ENCODE assay signal across 26 mouse cellular contexts in genomic region chr12:102425048-102425578, GRCm38 (mm10). TPM values are rescaled to one million over a fixed set of nuclear protein-coding genes. Genes with fewer than 3 reads are reported as not detected.
DNase-seq lines count a peak whose midpoint lies in the region; ATAC-seq and TF ChIP-seq lines count a peak whose summit lies in the region.
"Had no signal": no experiment of that assay in that cellular context is flagged by ENCODE, and none has a peak within 500 bp of the region (broad histone marks: within the 10 kb centered on the region; RNA-seq: fewer than 3 reads in every experiment).

No protein-coding gene starts in this region.

- H3K4me2 ChIP-seq in liver, embryonic 13.5 days = no peak overlapping the region
- no peak overlapping the region for H3K4me2 ChIP-seq in liver, embryonic 11.5 days
- no peak overlapping the region for H3K4me2 ChIP-seq in CH12.LX (ENCODE audit: insufficient read depth, low read depth, poor library complexity, severe bottlenecking)
- H3K4me2 ChIP-seq in embryonic facial prominence, embryonic 14.5 days (ENCODE audit: low read depth, low read length) = no peak overlapping the region
- H3K4me2 ChIP-seq: heart, embryonic 13.5 days; hindbrain, embryonic 15.5 days; limb, embryonic 15.5 days; midbrain, embryonic 13.5 days; neural tube, embryonic 15.5 days; stomach, embryonic 15.5 days had no signal

- H3K4me1 ChIP-seq in liver, embryonic 13.5 days (replicated peaks) = peaks cover 54% of the 10 kb centered on the region
- peaks cover 10% of the 10 kb centered on the region for H3K4me1 ChIP-seq in liver, embryonic 11.5 days (replicated peaks; ENCODE audit: control insufficient read depth, insufficient read depth, low read length)
- peaks cover 8 to 22% of the 10 kb centered on the region in 2 experiments; a peak in 3 of 4 replicates for H3K4me1 ChIP-seq in CH12.LX (ENCODE audit: control insufficient read depth in 1 of 2, insufficient read depth in 2 of 2)
- no peaks in the 10 kb centered on the region for H3K4me1 ChIP-seq in embryonic facial prominence, embryonic 14.5 days (ENCODE audit: control insufficient read depth, insufficient read depth, low read length)
- H3K4me1 ChIP-seq: hindbrain, embryonic 15.5 days; midbrain, embryonic 13.5 days; neural tube, embryonic 15.5 days; stomach, embryonic 15.5 days had no signal

- no peak for TF ChIP-seq CTCF in CH12.LX (conservative IDR thresholded peaks at IDR 0.05 in 1 of 2, IDR thresholded peaks at IDR 0.05 in 1 of 2; ENCODE audit: low read depth in 2 of 2, low read length in 2 of 2)

- H3K27me3 ChIP-seq in liver, embryonic 13.5 days = no peaks in the 10 kb centered on the region
- no peaks in the 10 kb centered on the region for H3K27me3 ChIP-seq in liver, embryonic 11.5 days (replicated peaks; ENCODE audit: control insufficient read depth, insufficient read depth, low read length)
- H3K27me3 ChIP-seq in CH12.LX (replicated peaks) = no peaks in the 10 kb centered on the region
- no peaks in the 10 kb centered on the region for H3K27me3 ChIP-seq in embryonic facial prominence, embryonic 14.5 days (replicated peaks; ENCODE audit: control insufficient read depth, insufficient read depth, low read length)
- H3K27me3 ChIP-seq: heart, embryonic 13.5 days; hindbrain, embryonic 15.5 days; limb, embryonic 15.5 days; midbrain, embryonic 13.5 days; neural tube, embryonic 15.5 days; Patski; stomach, embryonic 15.5 days had no signal

- in situ Hi-C loops in CH12.LX (cut with MboI; ENCODE audit: low pct_ligation_motif_present, low pct_unique_long_range_greater_than_20kb, low sequenced_read_pairs) = no loop called here

- H3K9me3 ChIP-seq in liver, embryonic 13.5 days (replicated peaks) = no peaks in the 10 kb centered on the region
- no peaks in the 10 kb centered on the region for H3K9me3 ChIP-seq in liver, embryonic 11.5 days (ENCODE audit: control insufficient read depth, low read length)
- H3K9me3 ChIP-seq in CH12.LX (replicated peaks; ENCODE audit: low read length) = peaks cover 8% of the 10 kb centered on the region
- no peaks in the 10 kb centered on the region for H3K9me3 ChIP-seq in embryonic facial prominence, embryonic 14.5 days (ENCODE audit: control insufficient read depth, low read length)
- H3K9me3 ChIP-seq: hindbrain, embryonic 15.5 days; limb, embryonic 15.5 days; neural tube, embryonic 15.5 days; stomach, embryonic 15.5 days had no signal

- no peaks in the 10 kb centered on the region for H3K36me3 ChIP-seq in liver, embryonic 13.5 days
- H3K36me3 ChIP-seq in liver, embryonic 11.5 days (ENCODE audit: control insufficient read depth, insufficient read depth, low read length) = no peaks in the 10 kb centered on the region
- H3K36me3 ChIP-seq in CH12.LX (replicated peaks in 1 of 2; ENCODE audit: control insufficient read depth in 1 of 2, insufficient read depth in 1 of 2, low read length in 1 of 2) = peaks cover 11 to 42% of the 10 kb centered on the region in 2 experiments
- 0 out of 2 replicates have a peak, but pooled peaks cover 13% of the 10 kb centered on the region for H3K36me3 ChIP-seq in embryonic facial prominence, embryonic 14.5 days (ENCODE audit: control insufficient read depth, insufficient read depth, low read length)
- H3K36me3 ChIP-seq: stomach, embryonic 15.5 days had no signal

- no peak for TF ChIP-seq EP300 in CH12.LX (IDR thresholded peaks at IDR 0.05; ENCODE audit: low read length)

- H3K4me3 ChIP-seq in liver, embryonic 13.5 days (replicated peaks) = no peak overlapping the region
- no peak overlapping the region for H3K4me3 ChIP-seq in liver, embryonic 11.5 days (ENCODE audit: low read depth, low read length)
- H3K4me3 ChIP-seq in CH12.LX (replicated peaks in 1 of 3; ENCODE audit: low read depth in 2 of 3, low read length in 2 of 3, poor library complexity in 1 of 3) = no peak overlapping the region
- no peak overlapping the region for H3K4me3 ChIP-seq in embryonic facial prominence, embryonic 14.5 days (ENCODE audit: low read depth, low read length)
- H3K4me3 ChIP-seq: heart, embryonic 13.5 days; hindbrain, embryonic 15.5 days; limb, embryonic 15.5 days; midbrain, embryonic 13.5 days; myocyte; neural tube, embryonic 15.5 days; stomach, embryonic 15.5 days had no signal

- no peak for DNase-seq in liver, embryonic 13.5 days
- no peak for DNase-seq in liver, embryonic 11.5 days (ENCODE audit: low spot score)
- DNase-seq in CH12.LX (ENCODE audit: extremely low read depth) = no peak
- no peak for DNase-seq in embryonic facial prominence, embryonic 14.5 days (ENCODE audit: low spot score)
- peak; percentile 8 to 17 for DNase-seq in thymus, postnatal 10 days (ENCODE audit: low spot score in 2 of 2)
- DNase-seq: adrenal gland, postnatal 14 days; cerebellum, adult 11 months; cerebellum, postnatal 25 days; embryo, embryonic 11 days; gastrocnemius, postnatal 10 days; heart, adult 11 months; heart, postnatal 36 days; kidney, adult 18-20 months; kidney, postnatal 10 days; liver, postnatal 0 days; right cerebral cortex, postnatal 14 days had no signal

- TF ChIP-seq RAD21 in CH12.LX (IDR thresholded peaks at IDR 0.05; ENCODE audit: low read depth, low read length) = no peak

- WGBS in liver, embryonic 13.5 days (ENCODE audit: insufficient replicate concordance) = 68% methylated on average over 4 of the region's 4 CpGs
- WGBS in liver, embryonic 11.5 days = 81% methylated on average over 4 of the region's 4 CpGs
- 45% methylated on average over 4 of the region's 4 CpGs for WGBS in embryonic facial prominence, embryonic 14.5 days

- H3K27ac ChIP-seq in liver, embryonic 13.5 days = peak overlapping the region; percentile 30
- H3K27ac ChIP-seq in liver, embryonic 11.5 days (ENCODE audit: low read depth, low read length) = no peak overlapping the region
- no peak overlapping the region for H3K27ac ChIP-seq in CH12.LX (ENCODE audit: insufficient read depth, low read depth)
- H3K27ac ChIP-seq in embryonic facial prominence, embryonic 14.5 days (replicated peaks; ENCODE audit: low read depth, low read length) = no peak overlapping the region
- H3K27ac ChIP-seq: heart, embryonic 13.5 days; hindbrain, embryonic 15.5 days; limb, embryonic 15.5 days; midbrain, embryonic 13.5 days; neural tube, embryonic 15.5 days; stomach, embryonic 15.5 days had no signal

- H3K9ac ChIP-seq in liver, embryonic 13.5 days = no peak overlapping the region
- H3K9ac ChIP-seq in liver, embryonic 11.5 days (ENCODE audit: low read depth, low read length) = no peak overlapping the region
- H3K9ac ChIP-seq in CH12.LX (ENCODE audit: insufficient read depth, low read depth) = no peak overlapping the region
- H3K9ac ChIP-seq in embryonic facial prominence, embryonic 14.5 days (ENCODE audit: low read depth, low read length) = no peak overlapping the region
- H3K9ac ChIP-seq: heart, embryonic 13.5 days; hindbrain, embryonic 15.5 days; limb, embryonic 15.5 days; liver, postnatal 0 days; midbrain, embryonic 13.5 days; neural tube, embryonic 15.5 days; stomach, embryonic 15.5 days had no signal

- ATAC-seq in liver, embryonic 13.5 days (ENCODE audit: low read depth) = no peak
- ATAC-seq in liver, embryonic 11.5 days (replicated peaks; ENCODE audit: low FRiP score) = no peak; the same call in 1 of the 2 replicates
- peak; percentile 9; the same call in 1 of the 2 replicates for ATAC-seq in embryonic facial prominence, embryonic 14.5 days (ENCODE audit: low read depth)
- ATAC-seq in activated CD4-positive, CD25-positive, alpha-beta regulatory T cell, adult 4 months = no peak
- ATAC-seq in monocyte, adult 5-6 weeks (replicated peaks; ENCODE audit: insufficient number of reproducible peaks, low FRiP score, low TSS enrichment, poor library complexity, severe bottlenecking) = no peak
- ATAC-seq: liver, postnatal 0 days; midbrain, embryonic 13.5 days; Patski had no signal

- dilution Hi-C loops in CH12.LX (cut with MboI; ENCODE audit: extremely low pct_ligation_motif_present, extremely low pct_unique_long_range_greater_than_20kb, low sequenced_read_pairs) = no loop called here

- no peaks in the 10 kb centered on the region for H3K79me2 ChIP-seq in CH12.LX (replicated peaks; ENCODE audit: control insufficient read depth, extremely low read depth, insufficient read depth, poor library complexity, severe bottlenecking)

- TF ChIP-seq POLR2A in CH12.LX (IDR thresholded peaks at IDR 0.05; ENCODE audit: low read depth, low read length) = no peak

TF ChIP-seq in CH12.LX, 34 proteins besides CTCF, POLR2A, EP300 and RAD21:
- TF ChIP-seq BHLHE40 (IDR thresholded peaks at IDR 0.05; ENCODE audit: low read depth, low read length) (peak; percentile 66), ZKSCAN1 (IDR thresholded peaks at IDR 0.05; ENCODE audit: borderline replicate concordance, low read depth, low read length) (no peak)

RNA-seq across cellular contexts. Expression of gene Lgmn, which starts 14.5 kb away (rescaled TPM):
- 55.8 and 59.0 TPM in 2 replicates for polyA plus RNA-seq in liver, embryonic 13.5 days (2015; fragmentation: Nextera tagmentation; extraction: Ambion mirVana)
- polyA plus RNA-seq in liver, embryonic 11.5 days (2014; fragmentation: Nextera tagmentation; extraction: Ambion mirVana) = 59.5 and 65.8 TPM in 2 replicates
- 34.6 and 38.5 TPM in 2 replicates for total RNA-seq in CH12.LX (2012; rRNA removed)
- 39.1 and 42.6 TPM in 2 replicates for total RNA-seq in CH12.LX (2014; rRNA removed)
- 41.0 and 49.9 TPM in 2 replicates for polyA plus RNA-seq in CH12.LX (2012; ENCODE audit: insufficient read length, low read depth)
- 113 and 115 TPM in 2 replicates for polyA plus RNA-seq in embryonic facial prominence, embryonic 14.5 days (2014; fragmentation: Nextera tagmentation; extraction: Ambion mirVana)
- polyA plus RNA-seq in activated CD4-positive, CD25-positive, alpha-beta regulatory T cell, adult 4 months (2017; shearing (Covaris generic)) = 10 to 100 TPM; 31.0 to 34.5 TPM
- total RNA-seq in monocyte, adult 5-6 weeks (2017) = 99.2 to 194 TPM (median 145 TPM) in 3 replicates

RNA-seq across cellular contexts. Expression of gene Golga5, which starts 43.8 kb away (rescaled TPM):
- polyA plus RNA-seq in liver, embryonic 13.5 days (2015; fragmentation: Nextera tagmentation; extraction: Ambion mirVana) = 15.1 and 15.6 TPM in 2 replicates
- polyA plus RNA-seq in liver, embryonic 11.5 days (2014; fragmentation: Nextera tagmentation; extraction: Ambion mirVana) = 24.7 and 27.5 TPM in 2 replicates
- 29.5 and 30.6 TPM in 2 replicates for total RNA-seq in CH12.LX (2012; rRNA removed)
- total RNA-seq in CH12.LX (2014; rRNA removed) = 35.5 and 35.9 TPM in 2 replicates
- 35.7 and 36.6 TPM in 2 replicates for polyA plus RNA-seq in CH12.LX (2012; ENCODE audit: insufficient read length, low read depth)
- 36.8 and 40.9 TPM in 2 replicates for polyA plus RNA-seq in embryonic facial prominence, embryonic 14.5 days (2014; fragmentation: Nextera tagmentation; extraction: Ambion mirVana)
- polyA plus RNA-seq in activated CD4-positive, CD25-positive, alpha-beta regulatory T cell, adult 4 months (2017; shearing (Covaris generic)) = 10 to 100 TPM; 27.5 to 27.9 TPM
- 57.5 to 95.6 TPM (median 78.2 TPM) in 3 replicates for total RNA-seq in monocyte, adult 5-6 weeks (2017)

Comparison
In these comparisons a context has a peak if more than half of its experiments do, and no peak if none do; other contexts are left out.
1. DNase-seq: peak in thymus, postnatal 10 days (2 of 2); none in liver, embryonic 13.5 days (single experiment), liver, embryonic 11.5 days (single experiment), CH12.LX (single experiment) and embryonic facial prominence, embryonic 14.5 days (single experiment).